Mouse (Mus musculus): Measurements from ENCODE around the gene Zswim2. TPM values are rescaled to one million over a fixed set of nuclear protein-coding genes. Genes with fewer than 3 reads are reported as not detected.
A peak's percentile ranks its signal among the peaks of the same experiment; 100 is the strongest.
"Not testable (repeated sequence)": the region's sequence is repeated elsewhere in the genome, so short reads cannot be mapped to it uniquely, and the experiment has no call there.

Zswim2 gene
- not detected for total RNA-seq (2021)
- long read RNA-seq, experiment 1 = 0 reads
- long read RNA-seq, experiment 2 = 0 reads

- intact Hi-C loops (cut with DNase I) = no loop called here
Measured at GRCm38 (mm10) chr2:83940931-83941361, at the start of gene Zswim2. Gene Zswim2 (minus strand): TSS chr2:83941228.

GRCm38 (mm10) chr2:83990253-83990652, 49.2 kb upstream of the Zswim2 start, which contains the start of gene Gm13691:
Gene Gm13691 (plus strand): TSS chr2:83990553.
- DNase-seq (ENCODE audit: low spot score in 2 of 2); intact Hi-C loops (cut with DNase I): not testable (repeated sequence)

More at GRCm38 (mm10) chr2:83940931-83941361, at the start of gene Zswim2:
- DNase-seq (ENCODE audit: low spot score in 2 of 2) = peak; percentile 92 to 94

- DNase-seq (ENCODE audit: low spot score in 2 of 2); intact Hi-C loops (cut with DNase I): not testable (repeated sequence)
Measured at GRCm38 (mm10) chr2:83984443-83984842, 43.4 kb upstream of the Zswim2 start, which contains the start of gene Gm13697. Gene Gm13697 (plus strand): TSS chr2:83984743.

GRCm38 (mm10) chr2:83978633-83979032, 37.6 kb upstream of the Zswim2 start, which contains the start of gene Gm13694:
Gene Gm13694 (plus strand): TSS chr2:83978933.
- intact Hi-C loops (cut with DNase I); DNase-seq (ENCODE audit: low spot score in 2 of 2): not testable (repeated sequence)

GRCm38 (mm10) chr2:83972823-83973222, 31.8 kb upstream of the Zswim2 start, which contains the start of gene Gm13696:
Gene Gm13696 (plus strand): TSS chr2:83973123.
- DNase-seq (ENCODE audit: low spot score in 2 of 2); intact Hi-C loops (cut with DNase I): not testable (repeated sequence)

- DNase-seq (ENCODE audit: low spot score in 2 of 2); intact Hi-C loops (cut with DNase I): not testable (repeated sequence)
Measured at GRCm38 (mm10) chr2:83967013-83967412, 26.0 kb upstream of the Zswim2 start, which contains the start of gene Gm13695. Gene Gm13695 (plus strand): TSS chr2:83967313.

- DNase-seq (ENCODE audit: low spot score in 2 of 2); intact Hi-C loops (cut with DNase I): not testable (repeated sequence)
Measured at GRCm38 (mm10) chr2:83961203-83961602, 20.2 kb upstream of the Zswim2 start, which contains the start of gene Gm13693. Gene Gm13693 (plus strand): TSS chr2:83961503.

- not testable (repeated sequence) for DNase-seq (ENCODE audit: low spot score in 2 of 2)
Measured at GRCm38 (mm10) chr2:83955393-83955792, 14.4 kb upstream of the Zswim2 start, which contains the start of gene Gm13698. Gene Gm13698 (plus strand): TSS chr2:83955693.

GRCm38 (mm10) chr2:83941792-83942191, 764 bp upstream of the Zswim2 start:
- DNase-seq (ENCODE audit: low spot score in 2 of 2) = no peak
- intact Hi-C loops (cut with DNase I) = no loop called here

More at GRCm38 (mm10) chr2:83955393-83955792, 14.4 kb upstream of the Zswim2 start, which contains the start of gene Gm13698:
- intact Hi-C loops (cut with DNase I) = not testable (repeated sequence)

GRCm38 (mm10) chr2:83941378-83941777, 350 bp upstream of the Zswim2 start:
- intact Hi-C loops (cut with DNase I) = no loop called here
- peak in 1 of 2 experiments; percentile 30 for DNase-seq (ENCODE audit: low spot score in 2 of 2)

- DNase-seq (ENCODE audit: low spot score in 2 of 2) = no peak
- intact Hi-C loops (cut with DNase I) = no loop called here
Measured at GRCm38 (mm10) chr2:83929478-83930088, 11.4 kb downstream of the Zswim2 start.

- DNase-seq (ENCODE audit: low spot score in 2 of 2) = no peak
- intact Hi-C loops (cut with DNase I) = no loop called here
Measured at GRCm38 (mm10) chr2:83901896-83902540, 39.0 kb downstream of the Zswim2 start.

GRCm38 (mm10) chr2:83893701-83894100, 47.3 kb downstream of the Zswim2 start:
- no peak for DNase-seq (ENCODE audit: low spot score in 2 of 2)
- intact Hi-C loops (cut with DNase I) = no loop called here

GRCm38 (mm10) chr2:83883850-83884420, 57.1 kb downstream of the Zswim2 start:
- intact Hi-C loops (cut with DNase I) = no loop called here

More at GRCm38 (mm10) chr2:83883850-83884420, 57.1 kb downstream of the Zswim2 start:
- DNase-seq (ENCODE audit: low spot score in 2 of 2) = no peak

Other genes with a start within 250 kb of the Zswim2 start
- gene Itgav, start 216.8 kb downstream of the Zswim2 start, total RNA-seq (2021) = 100 to 1,000 TPM; 100 to 105 TPM
- 100 to 1,000 TPM; 212 to 215 TPM for gene Fam171b, start 128.6 kb downstream of the Zswim2 start, total RNA-seq (2021)
- gene Gm13698, start 14.5 kb upstream of the Zswim2 start, total RNA-seq (2021) = 1 to 10 TPM; 1.2 to 1.3 TPM
- gene Gm13693, start 20.3 kb upstream of the Zswim2 start, total RNA-seq (2021) = 1 to 10 TPM; 1.2 to 1.3 TPM
- gene Gm13695, start 26.1 kb upstream of the Zswim2 start, total RNA-seq (2021) = 1 to 10 TPM in 1 of 2 experiments, not detected in 1; 1.3 TPM
- 1 to 10 TPM; 1.2 to 1.3 TPM for gene Gm13696, start 31.9 kb upstream of the Zswim2 start, total RNA-seq (2021)
- gene Gm13694, start 37.7 kb upstream of the Zswim2 start, total RNA-seq (2021) = 1 to 10 TPM; 1.2 to 1.3 TPM
- gene Gm13697, start 43.5 kb upstream of the Zswim2 start, total RNA-seq (2021) = 1 to 10 TPM; 1.2 to 1.3 TPM
- gene Gm13691, start 49.3 kb upstream of the Zswim2 start, total RNA-seq (2021) = 1 to 10 TPM; 1.2 to 1.3 TPM